Mouse (Mus musculus) kidney, embryonic 16.5 days (tissue): Measurements from ENCODE around the gene Ociad2. TPM values are rescaled to one million over a fixed set of nuclear protein-coding genes. Genes with fewer than 3 reads are reported as not detected.
A peak's percentile ranks its signal among the peaks of the same experiment; 100 is the strongest.

Experiments
- ATAC-seq: fragments of 200-750 bp; cut with Nextera tagmentation; 2 replicates; pipeline ENCODE4 v1.8.0; 2017; ENCODE audit warnings: moderate TSS enrichment; ENCODE audit not compliant: low FRiP score, low TSS enrichment
- H3K27ac ChIP-seq: fragments of 300-500 bp; sonication (generic); 2 replicates; pipeline ENCODE4 v1.5.1; 2014; ENCODE audit warnings: low read length
- H3K27me3 ChIP-seq: fragments of 300-500 bp; sonication (generic); 2 replicates; pipeline ENCODE4 v1.6.1; 2014; ENCODE audit warnings: low read length, control low read depth, mixed read lengths; ENCODE audit not compliant: insufficient read depth
- H3K36me3 ChIP-seq: fragments of 300-500 bp; sonication (generic); 2 replicates; pipeline ENCODE4 v1.6.1; 2014; ENCODE audit warnings: low read length, control low read depth, mixed read lengths; ENCODE audit not compliant: insufficient read depth
- H3K4me1 ChIP-seq: fragments of 300-500 bp; sonication (generic); 2 replicates; pipeline ENCODE4 v1.6.1; 2014; ENCODE audit warnings: low read length, control low read depth, mixed read lengths; ENCODE audit not compliant: insufficient read depth
- H3K4me2 ChIP-seq: fragments of 300-500 bp; sonication (generic); replicated peaks from 2 replicates; pipeline ENCODE4 v1.6.1; 2014; ENCODE audit warnings: low read depth, low read length
- H3K4me3 ChIP-seq: fragments of 300-500 bp; sonication (generic); 2 replicates; pipeline ENCODE4 v1.5.1; 2014; ENCODE audit warnings: mild to moderate bottlenecking, low read length
- H3K9ac ChIP-seq: fragments of 300-500 bp; sonication (generic); replicated peaks from 2 replicates; pipeline ENCODE4 v1.6.1; 2014; ENCODE audit warnings: low read length
- H3K9me3 ChIP-seq: fragments of 300-500 bp; sonication (generic); 2 replicates; pipeline ENCODE4 v1.6.1; 2016; ENCODE audit warnings: low read length, control low read depth
- WGBS: fragments of 180-500 bp; shearing (Covaris S2); extraction: QIAGEN DNeasy Blood & Tissue Kit; methylation state at CpG from one replicate; pipeline ENCODE4 v1.1.7; 2014; 5-methylcytosine and 5-hydroxymethylcytosine counted together
- polyA plus RNA-seq: library from polyadenylated mRNA; unstranded; fragments of >200 nt; fragmentation: Nextera tagmentation; extraction: Ambion mirVana; gene quantifications from 2 replicates; pipeline ENCODE4 v1.2.1, GENCODE M21; 2015

The Ociad2 gene
- polyA plus RNA-seq, 1 experiment from 2014 or later: 11.4 TPM

DNA sequence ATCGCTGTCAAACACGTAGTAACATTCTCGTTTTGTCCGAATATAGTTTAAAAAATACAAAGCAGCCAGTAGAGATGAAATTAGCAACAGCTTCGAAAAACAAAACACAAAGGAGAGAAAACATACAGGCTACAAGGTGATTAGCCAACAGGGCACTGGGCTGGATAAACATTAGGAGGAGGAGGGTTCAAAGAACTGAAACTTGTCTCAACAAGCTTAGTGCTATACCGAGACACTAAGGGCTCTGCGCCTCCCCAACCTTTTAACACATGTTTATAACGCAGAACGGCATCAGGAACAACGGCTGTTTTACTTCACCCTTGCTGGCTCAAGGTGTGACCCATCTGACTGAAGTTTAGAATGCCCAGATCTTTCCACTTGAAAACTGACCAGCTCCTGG is 61.6 kb downstream of the Ociad2 start:
- Histone ChIP-seq H3K9ac (peak overlapping the region; percentile 38; the same call in 1 of the 2 replicates), H3K27ac (peak overlapping the region; percentile 35), H3K4me3 (no peak overlapping the region), H3K27me3 (no peaks in the 10 kb centered on the region), H3K9me3 (no peaks in the 10 kb centered on the region), H3K4me1 (peaks cover 19% of the 10 kb centered on the region), H3K36me3 (no peaks in the 10 kb centered on the region), H3K4me2 (peak overlapping the region; percentile 33; the same call in 1 of the 2 replicates)
- WGBS: 23% methylated on average over 10 of the region's 10 CpGs
- no peak for ATAC-seq

DNA sequence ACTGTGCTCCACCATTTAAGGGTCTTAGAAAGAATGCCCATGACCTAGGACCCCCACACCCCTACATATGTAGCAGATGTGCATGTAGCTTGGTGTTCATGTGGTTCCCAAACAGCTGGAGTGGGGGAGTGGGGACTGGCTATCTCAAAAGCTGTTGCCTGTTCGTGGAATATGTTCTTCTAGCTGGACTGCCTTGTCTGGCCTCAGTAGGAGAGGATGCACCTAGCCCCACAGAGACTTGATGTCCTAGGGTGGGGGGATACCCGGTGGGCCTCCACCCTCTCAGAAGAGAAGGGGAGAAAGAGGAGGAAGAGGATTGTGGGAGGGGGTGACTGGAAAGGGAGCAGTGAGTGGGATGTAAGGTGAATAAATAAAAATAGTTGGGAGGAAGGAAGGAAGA is 65.9 kb downstream of the Ociad2 start:
- H3K9me3 ChIP-seq: no peaks in the 10 kb centered on the region
- ATAC-seq: no peak
- H3K9ac ChIP-seq: no peak overlapping the region
- no peak overlapping the region for H3K4me2 ChIP-seq
- no peak overlapping the region for H3K4me3 ChIP-seq
- no peaks in the 10 kb centered on the region for H3K27me3 ChIP-seq
- H3K36me3 ChIP-seq: no peaks in the 10 kb centered on the region
- H3K27ac ChIP-seq: no peak overlapping the region
- H3K4me1 ChIP-seq: peaks cover 14% of the 10 kb centered on the region
- whole genome bisulfite sequencing: 79% methylated on average over 2 of the region's 2 CpGs

DNA sequence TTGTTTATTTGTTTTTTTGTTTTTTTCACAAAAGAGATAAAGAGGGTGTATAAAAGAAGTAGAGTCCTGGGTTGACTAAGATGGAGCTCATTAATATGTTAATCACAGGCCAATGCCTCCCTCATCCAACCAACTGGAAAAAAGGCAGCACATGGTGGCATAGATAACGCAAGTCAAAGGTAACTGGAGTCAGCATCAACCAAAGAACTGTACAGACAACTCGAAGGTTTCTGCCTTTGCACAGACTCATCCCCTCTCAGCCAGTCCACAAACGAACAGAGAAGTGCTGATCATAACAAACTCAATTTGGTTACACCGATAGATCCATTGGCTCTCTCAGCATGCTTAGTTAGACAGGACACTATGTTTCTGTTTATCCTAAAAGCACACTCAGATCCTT is 67.7 kb downstream of the Ociad2 start:
- H3K4me1 ChIP-seq: no peaks in the 10 kb centered on the region
- H3K4me2 ChIP-seq: no peak overlapping the region
- H3K9me3 ChIP-seq: no peaks in the 10 kb centered on the region
- no peaks in the 10 kb centered on the region for H3K36me3 ChIP-seq
- ATAC-seq: no peak
- H3K27me3 ChIP-seq: no peaks in the 10 kb centered on the region
- WGBS: 66% methylated on average over 4 of the region's 4 CpGs
- no peak overlapping the region for H3K9ac ChIP-seq
- no peak overlapping the region for H3K4me3 ChIP-seq
- H3K27ac ChIP-seq: no peak overlapping the region

Other genes with a start within 250 kb of the Ociad2 start
- gene Fryl, start 84.4 kb downstream of the Ociad2 start, polyA plus RNA-seq: 27.9 and 30.1 TPM in 2 replicates
- gene Ociad1, start 48.2 kb downstream of the Ociad2 start, polyA plus RNA-seq: 244 and 281 TPM in 2 replicates
- gene Cwh43, start 65.0 kb upstream of the Ociad2 start, polyA plus RNA-seq: 1.3 and 1.4 TPM in 2 replicates
- gene Dcun1d4, start 140.0 kb upstream of the Ociad2 start, polyA plus RNA-seq: 24.0 and 24.1 TPM in 2 replicates